Mouse (Mus musculus) forebrain, embryonic 10.5 days (tissue): Measurements from ENCODE around the gene Rbpj. TPM values are rescaled to one million over a fixed set of nuclear protein-coding genes. Genes with fewer than 3 reads are reported as not detected.

Source experiments
- DNase-seq: peaks from one replicate; pipeline ENCODE4 v3.0.0-alpha.2; 2017; ENCODE audit warnings: low spot score; ENCODE audit errors: extremely low spot score
- H3K27ac ChIP-seq: fragments of 300-500 bp; sonication (generic); 2 replicates; pipeline ENCODE4 v1.5.1; 2016; ENCODE audit warnings: mild to moderate bottlenecking
- H3K27me3 ChIP-seq: fragments of 300-500 bp; sonication (generic); 2 replicates; pipeline ENCODE4 v1.6.1; 2016; ENCODE audit warnings: mild to moderate bottlenecking; ENCODE audit not compliant: poor library complexity, severe bottlenecking
- H3K36me3 ChIP-seq: fragments of 300-500 bp; sonication (generic); replicated peaks from 2 replicates; pipeline ENCODE4 v1.6.1; 2016; ENCODE audit warnings: mild to moderate bottlenecking, moderate library complexity
- H3K4me1 ChIP-seq: fragments of 300-500 bp; sonication (generic); 2 replicates; pipeline ENCODE4 v1.6.1; 2016
- H3K4me3 ChIP-seq: fragments of 300-500 bp; sonication (generic); 2 replicates; pipeline ENCODE4 v1.5.1; 2016; ENCODE audit warnings: mild to moderate bottlenecking, moderate library complexity
- H3K9me3 ChIP-seq: fragments of 300-500 bp; sonication (generic); 2 replicates; pipeline ENCODE4 v1.6.1; 2016; ENCODE audit warnings: mild to moderate bottlenecking, moderate library complexity
- whole genome bisulfite sequencing: fragments of 180-500 bp; shearing (Covaris S2); methylation state at CpG from one replicate; pipeline ENCODE4 v1.1.7; 2016; 5-methylcytosine and 5-hydroxymethylcytosine counted together
- polyA plus RNA-seq: library from polyadenylated mRNA; unstranded; fragments of >200 nt; fragmentation: Nextera tagmentation; extraction: Ambion mirVana; gene quantifications from 2 replicates; pipeline ENCODE4 v1.2.1, GENCODE M21; 2016

The Rbpj gene
- polyA plus RNA-seq, 1 experiment from 2014 or later, result 44.0 TPM

- no peak for DNase-seq
- H3K4me3 ChIP-seq, result no peak overlapping the region
- H3K9me3 ChIP-seq, result no peaks in the 10 kb centered on the region
- WGBS, result 91% methylated on average over 6 of the region's 6 CpGs
- peaks cover 5% of the 10 kb centered on the region; the same call in 1 of the 2 replicates for H3K4me1 ChIP-seq
- H3K36me3 ChIP-seq, result no peaks in the 10 kb centered on the region
- H3K27me3 ChIP-seq, result no peaks in the 10 kb centered on the region
- no peak overlapping the region for H3K27ac ChIP-seq
These were observed 13.2 kb downstream of the Rbpj start for GRCm38 (mm10) chr5:53479161-53479560.

DNA sequence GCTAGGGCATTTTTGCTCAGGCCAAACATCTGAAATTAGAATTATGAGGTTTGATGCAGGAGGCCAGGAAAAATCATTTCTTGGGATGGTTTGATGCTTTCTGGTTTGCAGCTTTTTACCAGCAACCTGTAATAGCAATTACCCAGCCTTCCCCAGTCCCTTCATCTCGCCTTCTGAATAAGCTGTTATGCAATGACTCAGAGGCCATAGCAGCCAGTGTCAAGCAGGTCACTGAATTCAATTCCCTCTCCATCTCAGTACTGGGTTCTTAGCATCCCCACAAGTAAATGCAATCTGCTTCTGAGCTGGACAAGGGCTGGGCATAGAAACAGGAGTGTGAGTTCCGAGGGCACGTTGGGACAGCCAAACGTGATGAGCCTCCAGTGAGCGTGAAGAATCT, 13.9 kb downstream of the Rbpj start:
- Histone ChIP-seq H3K9me3 (no peaks in the 10 kb centered on the region), H3K27me3 (no peaks in the 10 kb centered on the region), H3K27ac (no peak overlapping the region), H3K36me3 (no peaks in the 10 kb centered on the region), H3K4me3 (no peak overlapping the region), H3K4me1 (no peaks in the 10 kb centered on the region)
- DNase-seq, result no peak
- WGBS, result 73% methylated on average over 5 of the region's 5 CpGs

DNA sequence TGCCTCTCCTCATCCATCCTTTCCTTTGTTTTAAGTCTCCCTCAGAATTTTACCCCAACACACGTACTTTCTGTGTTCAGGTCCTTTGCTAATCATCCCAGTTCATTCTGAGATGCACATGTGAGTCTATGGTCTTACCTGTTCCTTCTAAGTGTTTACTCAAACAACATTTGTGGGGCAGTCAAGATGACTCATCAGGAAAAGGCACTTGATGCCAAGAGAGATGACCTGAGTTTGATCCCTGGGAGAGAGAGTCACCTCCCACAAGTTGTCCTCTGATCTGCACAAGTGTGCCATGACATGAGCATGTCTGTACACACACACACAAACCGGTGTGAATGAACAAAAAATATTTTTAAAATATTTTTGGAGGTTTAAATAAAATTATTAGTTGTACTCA, 15.1 kb downstream of the Rbpj start:
- 90% methylated on average over 2 of the region's 2 CpGs for WGBS
- no peak for DNase-seq
- Histone ChIP-seq H3K9me3 (no peaks in the 10 kb centered on the region), H3K4me1 (no peaks in the 10 kb centered on the region), H3K27me3 (no peaks in the 10 kb centered on the region), H3K4me3 (no peak overlapping the region), H3K27ac (no peak overlapping the region), H3K36me3 (no peaks in the 10 kb centered on the region)

- H3K9me3 ChIP-seq, result no peaks in the 10 kb centered on the region
- 89% methylated on average over 6 of the region's 6 CpGs for WGBS
- H3K27ac ChIP-seq, result no peak overlapping the region
- H3K36me3 ChIP-seq, result no peaks in the 10 kb centered on the region
- no peak overlapping the region for H3K4me3 ChIP-seq
- no peaks in the 10 kb centered on the region for H3K4me1 ChIP-seq
- H3K27me3 ChIP-seq, result no peaks in the 10 kb centered on the region
- no peak for DNase-seq
These were observed 19.2 kb downstream of the Rbpj start for GRCm38 (mm10) chr5:53485069-53485628.

DNA sequence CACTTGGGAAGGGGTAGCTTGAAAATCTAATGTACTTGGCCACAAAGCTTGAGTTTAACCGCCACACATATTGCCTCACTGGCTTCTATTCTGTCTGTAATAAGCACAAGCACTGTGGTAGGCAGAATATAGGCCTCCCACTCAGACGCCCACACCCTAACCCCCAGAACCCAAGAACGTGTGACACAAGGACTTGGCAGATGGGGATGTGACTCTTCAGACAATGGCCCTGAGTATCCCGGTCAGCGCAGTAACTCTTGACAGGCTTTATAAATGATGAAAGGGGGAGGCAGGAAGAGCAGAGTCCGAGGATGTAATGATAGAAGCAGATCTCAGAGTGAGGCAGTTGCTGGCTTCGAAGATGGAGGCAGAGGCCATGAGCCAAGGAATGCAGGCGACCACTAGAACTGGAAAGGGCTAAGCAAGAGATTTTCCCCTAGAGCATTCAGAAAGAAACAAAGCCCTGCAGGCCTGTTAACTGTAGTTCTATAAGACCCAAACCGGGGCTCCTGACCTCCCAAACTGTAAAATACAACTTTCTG, 20.1 kb downstream of the Rbpj start:
- no peak for DNase-seq
- 89% methylated on average over 9 of the region's 9 CpGs for WGBS
- no peaks in the 10 kb centered on the region for H3K36me3 ChIP-seq
- H3K4me3 ChIP-seq, result no peak overlapping the region
- no peak overlapping the region for H3K27ac ChIP-seq
- no peaks in the 10 kb centered on the region for H3K4me1 ChIP-seq
- no peaks in the 10 kb centered on the region for H3K27me3 ChIP-seq
- H3K9me3 ChIP-seq, result no peaks in the 10 kb centered on the region

GRCm38 (mm10) chr5:53486966-53487592, 21.1 kb downstream of the Rbpj start:
- H3K4me3 ChIP-seq, result no peak overlapping the region
- no peaks in the 10 kb centered on the region for H3K36me3 ChIP-seq
- H3K4me1 ChIP-seq, result no peaks in the 10 kb centered on the region
- 57% methylated on average over 11 of the region's 11 CpGs for WGBS
- no peak for DNase-seq
- no peaks in the 10 kb centered on the region for H3K27me3 ChIP-seq
- no peak overlapping the region for H3K27ac ChIP-seq
- H3K9me3 ChIP-seq, result no peaks in the 10 kb centered on the region

- H3K27me3 ChIP-seq, result no peaks in the 10 kb centered on the region
- 70% methylated on average over 5 of the region's 5 CpGs for whole genome bisulfite sequencing
- no peaks in the 10 kb centered on the region for H3K4me1 ChIP-seq
- no peaks in the 10 kb centered on the region for H3K36me3 ChIP-seq
- no peak overlapping the region for H3K4me3 ChIP-seq
- H3K9me3 ChIP-seq, result no peaks in the 10 kb centered on the region
- no peak overlapping the region for H3K27ac ChIP-seq
- no peak for DNase-seq
These were observed 24.7 kb downstream of the Rbpj start for GRCm38 (mm10) chr5:53490697-53491099.

- Histone ChIP-seq H3K27ac (no peak overlapping the region), H3K9me3 (no peaks in the 10 kb centered on the region), H3K36me3 (no peaks in the 10 kb centered on the region), H3K4me1 (no peaks in the 10 kb centered on the region), H3K27me3 (no peaks in the 10 kb centered on the region), H3K4me3 (no peak overlapping the region)
- no peak for DNase-seq
- WGBS, result 74% methylated on average over 6 of the region's 6 CpGs
These were observed 27.8 kb downstream of the Rbpj start for GRCm38 (mm10) chr5:53493756-53494155.

- no peaks in the 10 kb centered on the region for H3K36me3 ChIP-seq
- 91% methylated on average over 17 of the region's 17 CpGs for WGBS
These were observed 28.7 kb downstream of the Rbpj start for GRCm38 (mm10) chr5:53494536-53495159.

GRCm38 (mm10) chr5:53496846-53497549, 31.0 kb downstream of the Rbpj start:
- DNase-seq, result no peak
- H3K36me3 ChIP-seq, result no peaks in the 10 kb centered on the region
- H3K9me3 ChIP-seq, result no peaks in the 10 kb centered on the region
- 96% methylated on average over 9 of the region's 9 CpGs for WGBS
- H3K27me3 ChIP-seq, result no peaks in the 10 kb centered on the region
- H3K27ac ChIP-seq, result no peak overlapping the region
- H3K4me3 ChIP-seq, result no peak overlapping the region
- H3K4me1 ChIP-seq, result peaks cover 7% of the 10 kb centered on the region; the same call in 1 of the 2 replicates

More at GRCm38 (mm10) chr5:53494536-53495159, 28.7 kb downstream of the Rbpj start:
- Histone ChIP-seq H3K27me3 (no peaks in the 10 kb centered on the region), H3K9me3 (no peaks in the 10 kb centered on the region), H3K27ac (no peak overlapping the region), H3K4me1 (no peaks in the 10 kb centered on the region), H3K4me3 (no peak overlapping the region)
- no peak for DNase-seq

DNA sequence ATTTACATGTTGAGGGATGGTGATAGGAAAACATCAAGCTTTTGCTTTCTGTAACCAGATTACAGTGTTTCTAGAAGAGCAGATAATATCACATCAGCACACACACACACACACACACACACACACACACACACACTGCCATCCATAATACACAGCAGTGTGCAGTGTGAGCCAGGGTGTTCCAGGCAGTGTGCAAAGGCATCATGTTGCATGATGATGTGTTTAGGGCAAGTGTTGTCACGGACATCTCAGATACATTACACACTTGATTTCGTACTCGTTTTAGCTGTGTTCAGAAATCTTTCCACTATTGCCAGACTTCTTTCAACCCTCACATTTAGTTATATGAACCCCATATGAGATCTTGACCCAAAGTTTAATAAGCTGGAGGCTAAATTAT, 33.6 kb downstream of the Rbpj start:
- Histone ChIP-seq H3K27me3 (no peaks in the 10 kb centered on the region), H3K9me3 (no peaks in the 10 kb centered on the region), H3K4me1 (peaks cover 11% of the 10 kb centered on the region; the same call in 1 of the 2 replicates), H3K36me3 (no peaks in the 10 kb centered on the region), H3K4me3 (no peak overlapping the region), H3K27ac (no peak overlapping the region)
- WGBS, result 90% methylated on average over 3 of the region's 3 CpGs
- DNase-seq, result no peak

GRCm38 (mm10) chr5:53500509-53501145, 34.7 kb downstream of the Rbpj start:
- Histone ChIP-seq H3K9me3 (no peaks in the 10 kb centered on the region), H3K27me3 (no peaks in the 10 kb centered on the region), H3K36me3 (no peaks in the 10 kb centered on the region), H3K4me1 (peaks cover 11% of the 10 kb centered on the region; the same call in 1 of the 2 replicates), H3K4me3 (no peak overlapping the region), H3K27ac (no peak overlapping the region)
- DNase-seq, result no peak
- WGBS, result 80% methylated on average over 10 of the region's 10 CpGs
